Mouse (Mus musculus) frontal cortex, postnatal 10 days (tissue): ENCODE results near the gene Csnk2a1.

Experiments
- DNase-seq, 2 experiments: peaks; one replicate each; pipeline ENCODE4 v3.0.0; 2022; ENCODE audit warnings: low spot score in 2 of 2, mixed read lengths in 1 of 2

The Csnk2a1 gene

GRCm38 (mm10) chr2:152323971-152324370 is 97.3 kb downstream of the Csnk2a1 start:
- DNase-seq, result no peak

GRCm38 (mm10) chr2:152324842-152325241 is 98.2 kb downstream of the Csnk2a1 start:
- no peak for DNase-seq

DNA sequence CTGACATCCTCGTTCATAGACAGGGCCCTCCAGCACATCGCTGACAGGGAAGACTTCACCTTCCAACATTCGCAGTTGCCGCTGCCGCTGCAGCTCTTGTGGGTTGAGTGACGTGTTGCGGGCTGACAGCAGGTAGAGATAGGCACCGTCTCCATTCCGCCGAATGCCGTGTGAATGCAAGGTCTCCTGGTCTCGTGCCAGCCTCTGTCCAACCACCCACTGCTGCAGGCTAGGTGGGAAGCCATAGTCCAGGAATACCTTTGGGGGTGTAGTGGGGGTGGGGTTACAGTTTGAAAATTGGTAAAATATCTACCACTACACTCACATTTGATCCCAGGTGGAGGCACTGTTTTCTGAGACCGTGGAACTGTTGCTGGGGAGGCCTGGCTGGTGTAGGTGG is 99.5 kb downstream of the Csnk2a1 start:
- no peak for DNase-seq

GRCm38 (mm10) chr2:152326654-152327053 is 100.0 kb downstream of the Csnk2a1 start:
- no peak for DNase-seq

- no peak for DNase-seq
Measured at GRCm38 (mm10) chr2:152327980-152328379, 101.3 kb downstream of the Csnk2a1 start.

DNA sequence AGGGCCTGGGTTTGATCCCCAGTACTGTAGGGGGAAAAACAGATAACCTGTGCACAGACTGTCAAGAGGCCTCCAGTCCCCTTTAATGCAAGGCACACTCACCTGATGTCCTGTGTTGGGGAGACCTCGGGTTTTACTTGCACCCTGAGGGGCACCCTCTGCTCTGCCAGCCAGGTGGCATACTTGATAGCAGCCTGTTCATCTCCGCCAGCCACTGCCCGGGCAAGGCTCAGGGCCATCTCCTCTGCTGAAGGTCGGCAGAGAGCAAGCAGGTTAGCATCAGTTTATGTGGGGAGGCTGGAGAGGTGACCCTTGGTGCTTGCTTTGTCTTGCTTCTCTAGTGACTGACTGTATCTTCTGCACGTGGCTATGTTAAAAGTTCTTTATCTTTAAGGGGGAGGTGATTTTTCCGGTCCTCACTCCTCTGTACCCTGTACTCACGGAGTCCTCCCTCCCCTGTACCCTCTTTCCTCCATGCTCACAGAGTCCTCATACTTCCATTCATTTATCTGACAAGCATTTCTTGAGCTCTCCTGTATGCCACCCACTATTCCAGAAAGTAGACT is 104.3 kb downstream of the Csnk2a1 start:
- no peak for DNase-seq
